Mouse (Mus musculus): ENCODE measurements at regions not wholly inside any gene's neighbourhood (a gene's known extent, or its start where the extent isn't known, plus 50 kb on each side); places are given as distances from the start of the nearest gene placed in this dataset.
A peak's percentile ranks its signal among the peaks of the same experiment; 100 is the strongest.

GRCm38 (mm10) chr1:81516575-81517210 is 439.9 kb downstream of the Nyap2 start:
- peak; percentile 45 for DNase-seq

GRCm38 (mm10) chr1:81520420-81521273 is 443.9 kb downstream of the Nyap2 start:
- DNase-seq, result no peak

DNA sequence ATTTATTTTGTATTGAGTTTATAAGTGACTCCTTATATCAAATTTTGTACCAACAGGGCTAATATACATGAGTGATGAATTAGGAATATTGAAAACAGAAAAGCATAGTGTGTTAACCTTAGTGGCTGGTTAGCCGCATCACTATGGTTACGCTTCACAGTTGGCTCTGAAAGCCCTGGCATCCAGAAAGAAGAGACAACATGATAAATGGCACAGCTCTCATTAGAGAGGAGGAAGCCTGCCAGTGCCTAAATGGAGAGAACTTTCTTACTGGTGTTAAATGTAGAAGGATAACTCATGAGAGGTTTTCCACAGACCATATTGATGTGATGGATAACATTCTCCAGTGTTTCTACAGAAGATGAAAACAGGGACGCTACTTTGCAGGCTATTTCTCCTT is 446.2 kb downstream of the Nyap2 start:
- DNase-seq, result no peak

GRCm38 (mm10) chr1:81525821-81526220 is 449.1 kb downstream of the Nyap2 start:
- no peak for DNase-seq

DNA sequence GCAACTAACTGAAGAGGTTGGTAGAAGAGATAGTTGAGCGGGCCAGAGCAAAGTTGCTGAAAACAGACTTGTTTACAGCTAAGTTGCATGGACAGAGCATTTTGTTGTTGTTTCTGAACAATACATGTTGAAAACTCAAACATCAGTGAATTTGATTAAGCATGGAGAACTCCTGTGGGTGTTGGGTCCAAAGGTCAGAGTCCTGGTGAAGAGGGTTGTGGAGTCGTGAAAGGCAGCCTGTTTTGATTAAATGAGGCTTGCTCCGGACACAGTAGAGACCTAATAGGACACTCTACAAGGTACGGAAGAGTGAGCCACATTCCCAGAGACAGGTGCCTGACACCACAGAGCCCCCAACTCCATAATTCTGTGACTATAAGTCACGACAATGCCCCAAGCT is 461.1 kb downstream of the Nyap2 start:
- DNase-seq, result no peak

- DNase-seq, result no peak
These were observed 463.0 kb downstream of the Nyap2 start for GRCm38 (mm10) chr1:81539591-81540311.

DNA sequence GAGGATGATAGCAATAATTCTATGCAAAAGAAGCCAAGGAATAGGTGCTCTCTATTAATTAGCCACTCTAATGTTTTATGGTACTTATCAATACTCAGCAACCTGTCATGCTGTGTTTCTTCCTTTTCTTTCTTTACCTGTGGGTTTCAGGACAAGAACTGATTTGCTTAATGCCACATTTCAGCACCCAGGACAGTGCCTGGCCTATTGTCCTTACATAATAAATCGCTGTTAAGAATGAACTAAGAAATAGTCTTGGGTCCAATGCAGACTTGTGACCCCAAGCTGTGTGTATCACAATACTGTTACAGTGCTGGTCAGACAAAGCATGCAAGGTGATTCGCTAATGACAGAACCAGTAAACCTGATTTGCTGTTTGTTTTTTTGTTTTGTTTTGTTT is 472.2 kb downstream of the Nyap2 start:
- no peak for DNase-seq

GRCm38 (mm10) chr1:81549706-81550105 is 473.0 kb downstream of the Nyap2 start:
- DNase-seq, result no peak

DNA sequence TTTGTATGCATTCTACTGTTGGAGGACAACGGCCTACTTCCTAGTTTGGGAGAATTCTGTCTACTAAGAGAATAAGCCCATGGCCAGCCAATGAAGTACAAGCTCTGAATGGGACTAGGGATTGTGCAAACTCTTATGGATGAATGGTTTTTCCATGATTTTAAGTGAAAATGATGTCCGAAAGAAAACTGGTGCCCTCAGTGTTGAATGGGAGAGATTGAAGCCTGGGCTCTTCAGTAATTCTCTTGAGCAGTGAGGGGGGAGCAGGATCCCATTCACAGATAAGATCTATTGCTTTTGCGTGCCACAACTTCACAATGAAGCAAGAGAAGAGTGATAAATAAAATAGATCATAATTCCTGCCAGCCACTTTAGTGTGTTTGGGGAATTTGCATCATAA is 476.0 kb downstream of the Nyap2 start:
- no peak for DNase-seq

DNA sequence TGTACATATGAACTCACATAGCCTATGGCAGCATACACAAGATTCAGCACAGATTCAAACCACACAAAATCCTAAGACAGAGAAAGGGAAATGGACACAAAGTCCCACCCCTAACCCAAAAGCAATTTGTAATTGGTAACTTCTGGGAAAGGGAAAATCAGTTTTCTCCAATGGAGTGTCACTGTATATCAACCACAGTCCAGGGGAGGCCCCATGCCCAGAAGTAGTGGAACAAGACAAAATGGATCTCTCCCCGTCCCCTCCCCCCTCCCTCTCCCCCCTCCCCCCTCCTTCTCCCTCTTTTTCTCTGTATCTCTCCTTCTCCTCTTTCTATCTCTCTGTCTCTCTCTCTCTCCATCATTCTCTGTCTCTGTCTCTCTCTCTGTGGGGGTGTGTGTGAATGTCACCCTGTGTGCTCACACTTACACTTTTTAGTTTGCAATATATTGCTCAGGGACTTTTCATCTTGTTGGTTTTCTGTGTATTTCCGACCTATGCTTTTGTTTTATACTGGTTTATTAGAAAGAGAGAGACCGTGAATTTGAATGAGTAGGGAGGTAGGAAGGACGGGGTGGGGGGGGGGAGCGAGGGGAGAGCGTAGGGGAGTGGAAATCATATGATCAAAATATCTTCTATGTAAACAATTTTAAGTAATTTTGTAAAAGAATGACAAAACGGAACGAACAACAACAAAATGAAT is 500.4 kb downstream of the Nyap2 start:
- no peak for DNase-seq

GRCm38 (mm10) chr1:81577665-81578201 is 501.0 kb downstream of the Nyap2 start:
- no peak for DNase-seq

DNA sequence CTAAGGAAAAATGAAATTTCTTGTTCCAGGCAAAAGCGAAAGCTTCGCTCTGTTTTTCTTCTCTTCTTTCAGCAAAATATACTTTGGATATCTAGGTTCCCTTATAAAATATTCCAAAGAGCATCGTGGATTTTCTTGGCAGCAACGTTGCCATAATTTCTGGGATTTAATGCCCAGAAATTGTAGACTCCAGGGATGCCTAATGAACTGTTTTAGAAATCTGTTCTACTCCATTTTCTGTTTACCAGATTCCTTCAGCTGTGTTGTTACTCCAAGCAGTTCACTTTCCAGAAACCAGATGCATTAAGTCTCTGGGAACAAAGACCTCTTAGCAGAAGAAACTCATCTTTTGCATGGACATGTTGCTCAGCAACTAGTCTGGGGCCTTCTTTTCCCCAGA is 504.5 kb downstream of the Nyap2 start:
- DNase-seq, result no peak

DNA sequence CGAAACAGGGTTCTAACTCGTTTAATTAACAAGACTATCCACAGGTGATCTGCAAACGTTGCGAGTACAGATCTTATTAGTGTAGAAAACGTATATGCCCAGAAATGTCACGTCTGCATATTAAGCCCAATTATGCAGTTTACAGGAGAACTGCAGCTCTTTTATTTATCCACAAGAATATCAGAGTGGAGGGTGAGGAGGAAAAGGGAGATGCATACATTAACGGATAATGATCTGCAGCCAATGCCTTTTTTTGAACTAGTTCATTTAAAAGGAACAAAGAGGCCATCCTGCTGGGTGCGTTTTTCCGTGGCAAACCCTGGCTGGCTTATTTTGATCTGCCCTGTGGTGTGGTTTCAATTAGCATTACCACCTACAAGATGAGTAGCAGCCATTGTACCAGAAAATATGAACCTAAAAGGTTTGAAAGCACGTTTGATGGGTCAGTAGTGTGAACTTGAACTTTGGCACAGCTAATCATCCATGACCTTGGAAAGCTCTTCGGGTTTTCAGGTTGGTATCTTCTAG is 511.1 kb downstream of the Nyap2 start:
- DNase-seq, result no peak

DNA sequence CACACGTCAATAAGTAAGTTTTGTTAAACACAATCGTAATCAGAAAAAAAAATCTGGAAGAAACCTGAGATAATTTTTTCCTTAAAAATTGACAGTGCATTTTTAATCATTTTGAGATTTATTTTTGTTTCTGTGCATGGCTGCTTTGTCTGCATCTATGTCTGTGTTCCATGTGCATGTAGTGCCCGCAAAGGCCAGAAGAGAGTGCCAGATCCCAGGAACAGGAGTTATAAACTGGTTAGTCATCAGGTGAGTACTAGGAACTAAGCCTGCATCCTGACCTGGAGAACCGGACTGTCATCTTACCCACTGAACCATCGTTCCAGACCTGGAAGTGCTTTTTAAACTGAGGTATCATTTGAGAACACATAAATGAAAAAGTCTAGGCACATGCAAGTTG is 514.9 kb downstream of the Nyap2 start:
- no peak for DNase-seq

- DNase-seq, result peak; percentile 41
These were observed 516.8 kb downstream of the Nyap2 start for GRCm38 (mm10) chr1:81593280-81594182.

GRCm38 (mm10) chr1:81594183-81594515 is 517.4 kb downstream of the Nyap2 start:
- DNase-seq, result no peak

GRCm38 (mm10) chr1:81594606-81595005 is 517.9 kb downstream of the Nyap2 start:
- no peak for DNase-seq

DNA sequence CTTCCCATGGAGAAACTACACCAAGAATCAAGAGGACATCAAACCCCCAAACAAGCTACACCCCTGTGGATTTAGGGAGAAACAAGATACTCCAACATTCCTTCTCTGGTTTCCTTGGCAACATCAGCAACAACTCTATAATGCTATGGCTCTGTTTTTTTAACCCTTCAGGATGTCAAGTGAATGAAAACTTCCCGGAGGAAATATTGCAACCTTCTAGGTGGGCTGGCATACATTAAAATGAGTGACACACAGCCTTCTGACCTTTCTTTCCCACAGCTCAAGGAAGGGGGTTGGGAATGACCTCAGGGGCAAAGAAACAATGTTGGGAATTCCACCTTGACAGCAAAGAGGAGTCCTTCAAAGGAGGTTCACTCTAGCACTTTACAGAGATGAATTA is 532.0 kb downstream of the Nyap2 start:
- DNase-seq, result no peak

GRCm38 (mm10) chr1:81618880-81619279 is 542.1 kb downstream of the Nyap2 start:
- no peak for DNase-seq

- DNase-seq, result no peak
These were observed 547.4 kb downstream of the Nyap2 start for GRCm38 (mm10) chr1:81624141-81624540.

GRCm38 (mm10) chr1:81632704-81633103 is 556.0 kb downstream of the Nyap2 start:
- no peak for DNase-seq

DNA sequence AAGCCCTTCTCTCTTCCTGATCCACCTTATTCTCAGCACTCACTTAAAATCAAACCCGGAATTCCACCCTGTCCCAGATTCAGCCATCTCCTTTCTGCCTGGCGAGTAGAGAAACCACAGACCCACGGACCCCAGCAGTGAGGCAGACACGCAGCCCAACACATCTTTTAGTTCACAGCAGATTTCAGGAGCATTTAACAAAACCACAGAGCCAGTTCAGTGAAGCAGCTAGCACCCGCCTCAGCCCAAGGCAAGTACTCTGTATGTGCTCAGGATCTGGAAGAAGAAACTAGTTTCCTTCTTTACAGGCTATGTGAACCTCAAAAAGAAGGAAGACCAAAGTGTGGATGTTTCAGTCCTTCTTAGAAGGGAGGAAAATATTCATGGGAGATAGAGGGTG is 560.6 kb downstream of the Nyap2 start:
- DNase-seq, result no peak

Data from cerebellum, adult 9-10 months (tissue).